Mouse (Mus musculus) midbrain, embryonic 12.5 days (tissue): Measurements from ENCODE around the gene Fbxl17. TPM values are rescaled to one million over a fixed set of nuclear protein-coding genes. Genes with fewer than 3 reads are reported as not detected.

Experiments used
- ATAC-seq: fragments of 200-750 bp; cut with Nextera tagmentation; 2 replicates; pipeline ENCODE4 v1.8.0; 2017; ENCODE audit warnings: low read depth, moderate TSS enrichment, moderate library complexity; ENCODE audit not compliant: low FRiP score
- H3K27ac ChIP-seq: fragments of 300-500 bp; sonication (generic); replicated peaks from 2 replicates; pipeline ENCODE4 v1.5.1; 2016; ENCODE audit warnings: mild to moderate bottlenecking
- H3K27me3 ChIP-seq: fragments of 300-500 bp; sonication (generic); 2 replicates; pipeline ENCODE4 v1.6.1; 2016; ENCODE audit warnings: mild to moderate bottlenecking
- H3K36me3 ChIP-seq: fragments of 300-500 bp; sonication (generic); 2 replicates; pipeline ENCODE4 v1.6.1; 2016
- H3K4me1 ChIP-seq: fragments of 300-500 bp; sonication (generic); 2 replicates; pipeline ENCODE4 v1.6.1; 2016
- H3K4me2 ChIP-seq: fragments of 300-500 bp; sonication (generic); replicated peaks from 2 replicates; pipeline ENCODE4 v1.6.1; 2016; ENCODE audit warnings: mild to moderate bottlenecking, moderate library complexity
- H3K4me3 ChIP-seq: fragments of 300-500 bp; sonication (generic); 2 replicates; pipeline ENCODE4 v1.5.1; 2016; ENCODE audit warnings: mild to moderate bottlenecking
- H3K9ac ChIP-seq: fragments of 300-500 bp; sonication (generic); replicated peaks from 2 replicates; pipeline ENCODE4 v1.6.1; 2016; ENCODE audit warnings: mild to moderate bottlenecking, moderate library complexity
- H3K9me3 ChIP-seq: fragments of 300-500 bp; sonication (generic); 2 replicates; pipeline ENCODE4 v1.6.1; 2016; ENCODE audit warnings: mild to moderate bottlenecking
- WGBS: fragments of 180-500 bp; shearing (Covaris S2); methylation state at CpG from one replicate; pipeline ENCODE4 v1.1.7; 2016; 5-methylcytosine and 5-hydroxymethylcytosine counted together
- polyA plus RNA-seq: library from polyadenylated mRNA; unstranded; fragments of >200 nt; fragmentation: Nextera tagmentation; extraction: Ambion mirVana; gene quantifications from 2 replicates; pipeline ENCODE4 v1.2.1, GENCODE M21; 2016

Fbxl17 gene
- polyA plus RNA-seq, 1 experiment from 2014 or later, result 37.1 TPM

- H3K9ac ChIP-seq, result no peak overlapping the region
- ATAC-seq, result no peak
- 94% methylated on average over 6 of the region's 6 CpGs for WGBS
Measured at GRCm38 (mm10) chr17:63419503-63419902, 80.3 kb downstream of the Fbxl17 start.

DNA sequence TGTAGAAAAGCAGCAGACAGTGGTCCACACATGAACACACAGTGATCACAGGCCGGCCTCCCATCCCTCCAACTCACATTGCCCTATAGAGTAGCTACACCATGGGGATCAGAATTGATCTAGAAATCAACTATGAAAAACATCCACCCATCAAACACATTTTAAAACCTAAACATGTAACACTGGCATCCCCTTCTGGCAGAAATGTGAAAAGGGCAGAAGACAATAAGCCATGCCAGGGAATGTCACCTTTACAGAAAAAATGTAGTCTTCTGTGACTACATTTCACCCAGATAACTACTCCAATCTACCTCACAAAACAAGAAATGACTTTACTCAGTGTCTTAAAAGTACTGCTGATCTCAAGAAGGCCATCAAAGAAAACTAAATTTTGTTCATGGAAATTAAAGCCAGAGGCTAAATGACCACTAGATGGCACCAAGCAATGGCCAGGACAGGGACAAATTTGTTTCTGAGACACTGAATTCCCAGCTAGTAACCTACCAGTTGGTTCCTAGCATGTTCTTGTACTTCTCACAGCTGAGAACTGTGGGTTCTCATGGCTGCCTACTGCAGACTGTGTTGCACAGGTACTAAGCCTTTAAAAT, 85.7 kb downstream of the Fbxl17 start:
- no peaks in the 10 kb centered on the region for H3K4me1 ChIP-seq
- no peak overlapping the region for H3K4me2 ChIP-seq
- no peak for ATAC-seq
- no peak overlapping the region for H3K27ac ChIP-seq
- no peaks in the 10 kb centered on the region for H3K27me3 ChIP-seq
- H3K9me3 ChIP-seq, result no peaks in the 10 kb centered on the region
- 85% methylated on average over 1 of the region's 1 CpGs for WGBS
- peaks cover 5% of the 10 kb centered on the region; the same call in 1 of the 2 replicates for H3K36me3 ChIP-seq
- no peak overlapping the region for H3K9ac ChIP-seq
- H3K4me3 ChIP-seq, result no peak overlapping the region

More at GRCm38 (mm10) chr17:63419503-63419902, 80.3 kb downstream of the Fbxl17 start:
- H3K27me3 ChIP-seq, result no peaks in the 10 kb centered on the region
- no peaks in the 10 kb centered on the region for H3K9me3 ChIP-seq
- H3K4me2 ChIP-seq, result no peak overlapping the region
- no peaks in the 10 kb centered on the region for H3K36me3 ChIP-seq
- no peaks in the 10 kb centered on the region for H3K4me1 ChIP-seq
- no peak overlapping the region for H3K27ac ChIP-seq
- no peak overlapping the region for H3K4me3 ChIP-seq

- no peaks in the 10 kb centered on the region for H3K9me3 ChIP-seq
- H3K4me2 ChIP-seq, result no peak overlapping the region
- H3K27me3 ChIP-seq, result no peaks in the 10 kb centered on the region
- H3K27ac ChIP-seq, result no peak overlapping the region
- no peak overlapping the region for H3K4me3 ChIP-seq
- H3K4me1 ChIP-seq, result no peaks in the 10 kb centered on the region
- no peak overlapping the region for H3K9ac ChIP-seq
- no peak for ATAC-seq
- H3K36me3 ChIP-seq, result peaks cover 5% of the 10 kb centered on the region; the same call in 1 of the 2 replicates
- 80% methylated on average over 3 of the region's 3 CpGs for WGBS
Measured at GRCm38 (mm10) chr17:63411564-63411963, 88.3 kb downstream of the Fbxl17 start.

DNA sequence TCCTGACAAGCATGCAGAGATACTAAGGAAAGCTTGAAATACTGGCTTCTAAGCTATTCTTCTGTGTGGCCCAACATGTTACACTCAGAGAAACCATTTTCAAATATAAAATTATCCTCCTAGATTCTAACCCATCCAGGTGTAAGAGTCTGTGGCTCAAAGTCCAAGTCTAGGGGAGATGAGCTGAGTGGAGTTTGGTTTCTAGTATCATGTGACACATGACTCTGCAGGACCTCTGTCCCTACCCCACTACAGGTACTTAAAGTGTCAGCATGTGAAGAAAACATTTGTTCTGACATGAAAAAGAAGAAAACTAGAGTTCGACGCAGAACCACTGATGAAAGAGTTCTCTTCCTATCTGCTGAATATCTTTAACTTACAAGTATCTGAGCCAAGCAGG, 89.7 kb downstream of the Fbxl17 start:
- ATAC-seq, result no peak
- Histone ChIP-seq H3K9ac (no peak overlapping the region), H3K4me2 (no peak overlapping the region), H3K4me3 (no peak overlapping the region), H3K9me3 (no peaks in the 10 kb centered on the region), H3K36me3 (peaks cover 5% of the 10 kb centered on the region; the same call in 1 of the 2 replicates), H3K27me3 (no peaks in the 10 kb centered on the region), H3K27ac (no peak overlapping the region), H3K4me1 (no peaks in the 10 kb centered on the region)
- 99% methylated on average over 2 of the region's 2 CpGs for WGBS

- 81% methylated on average over 4 of the region's 4 CpGs for WGBS
- H3K27me3 ChIP-seq, result no peaks in the 10 kb centered on the region
- no peak overlapping the region for H3K4me3 ChIP-seq
- no peak overlapping the region for H3K4me2 ChIP-seq
- no peaks in the 10 kb centered on the region for H3K36me3 ChIP-seq
- peaks cover 10% of the 10 kb centered on the region; the same call in 1 of the 2 replicates for H3K4me1 ChIP-seq
- no peak for ATAC-seq
- no peak overlapping the region for H3K9ac ChIP-seq
- no peak overlapping the region for H3K27ac ChIP-seq
- H3K9me3 ChIP-seq, result no peaks in the 10 kb centered on the region
Measured at GRCm38 (mm10) chr17:63405955-63406354, 93.9 kb downstream of the Fbxl17 start.

GRCm38 (mm10) chr17:63405471-63405870, 94.3 kb downstream of the Fbxl17 start:
- Histone ChIP-seq H3K36me3 (no peaks in the 10 kb centered on the region), H3K9ac (no peak overlapping the region), H3K4me2 (no peak overlapping the region), H3K9me3 (no peaks in the 10 kb centered on the region), H3K27ac (no peak overlapping the region), H3K4me3 (no peak overlapping the region), H3K27me3 (no peaks in the 10 kb centered on the region), H3K4me1 (peaks cover 10% of the 10 kb centered on the region; the same call in 1 of the 2 replicates)
- 85% methylated on average over 4 of the region's 4 CpGs for WGBS
- no peak for ATAC-seq

DNA sequence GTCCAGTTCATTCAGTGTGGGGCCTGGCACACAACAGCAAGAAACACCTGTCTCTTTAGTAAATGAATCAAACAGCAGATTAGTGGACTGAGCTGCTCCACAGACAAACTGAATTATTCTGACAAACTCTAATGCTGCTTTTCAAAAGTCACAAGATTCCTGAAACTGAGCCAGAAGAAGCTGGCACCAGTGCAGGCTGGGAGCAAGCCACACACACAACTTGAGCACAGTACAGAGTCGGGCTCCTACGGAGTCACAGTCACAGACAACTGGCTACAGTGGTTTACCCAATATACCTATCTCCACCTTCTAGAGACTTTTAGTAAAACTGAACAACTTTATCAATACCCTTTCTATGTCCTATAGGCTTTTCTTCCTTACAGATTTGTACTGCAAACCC, 94.8 kb downstream of the Fbxl17 start:
- Histone ChIP-seq H3K9ac (no peak overlapping the region), H3K36me3 (no peaks in the 10 kb centered on the region), H3K4me2 (no peak overlapping the region), H3K27ac (no peak overlapping the region), H3K4me3 (no peak overlapping the region), H3K9me3 (no peaks in the 10 kb centered on the region), H3K27me3 (no peaks in the 10 kb centered on the region), H3K4me1 (peaks cover 10% of the 10 kb centered on the region; the same call in 1 of the 2 replicates)
- 71% methylated on average over 2 of the region's 2 CpGs for WGBS
- ATAC-seq, result no peak

DNA sequence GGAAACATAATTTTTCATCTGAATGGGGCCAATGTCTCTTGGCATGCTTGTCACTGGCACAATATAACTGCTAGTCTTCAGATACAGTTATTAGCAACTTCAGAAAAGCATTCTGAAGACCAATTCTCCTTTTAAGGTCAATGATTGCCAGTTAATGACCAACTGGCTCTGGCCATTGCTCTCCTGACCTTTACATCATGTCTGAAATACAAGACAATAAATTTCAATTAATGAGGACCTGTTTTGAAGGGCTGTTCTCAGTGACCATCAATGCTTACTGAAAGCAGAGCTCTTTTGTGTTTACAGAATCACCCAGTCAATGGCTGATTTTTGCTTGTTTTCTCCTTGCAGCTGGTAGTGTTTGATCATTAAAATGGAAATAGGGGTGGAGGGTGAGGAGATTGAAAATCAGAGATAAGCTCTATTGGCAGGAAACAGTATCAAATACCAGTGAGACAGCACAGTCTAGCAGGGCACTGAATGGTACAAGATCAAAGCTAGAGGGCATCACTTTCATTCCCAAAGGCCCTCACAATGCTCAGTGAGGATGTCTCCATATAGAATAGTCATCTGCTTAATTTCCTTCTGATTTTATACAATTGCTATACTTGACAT, 95.9 kb downstream of the Fbxl17 start:
- H3K36me3 ChIP-seq, result no peaks in the 10 kb centered on the region
- no peak overlapping the region for H3K4me2 ChIP-seq
- no peak overlapping the region for H3K9ac ChIP-seq
- no peaks in the 10 kb centered on the region for H3K9me3 ChIP-seq
- H3K27me3 ChIP-seq, result no peaks in the 10 kb centered on the region
- H3K4me1 ChIP-seq, result peaks cover 10% of the 10 kb centered on the region; the same call in 1 of the 2 replicates
- no peak overlapping the region for H3K4me3 ChIP-seq
- H3K27ac ChIP-seq, result no peak overlapping the region
- ATAC-seq, result no peak

DNA sequence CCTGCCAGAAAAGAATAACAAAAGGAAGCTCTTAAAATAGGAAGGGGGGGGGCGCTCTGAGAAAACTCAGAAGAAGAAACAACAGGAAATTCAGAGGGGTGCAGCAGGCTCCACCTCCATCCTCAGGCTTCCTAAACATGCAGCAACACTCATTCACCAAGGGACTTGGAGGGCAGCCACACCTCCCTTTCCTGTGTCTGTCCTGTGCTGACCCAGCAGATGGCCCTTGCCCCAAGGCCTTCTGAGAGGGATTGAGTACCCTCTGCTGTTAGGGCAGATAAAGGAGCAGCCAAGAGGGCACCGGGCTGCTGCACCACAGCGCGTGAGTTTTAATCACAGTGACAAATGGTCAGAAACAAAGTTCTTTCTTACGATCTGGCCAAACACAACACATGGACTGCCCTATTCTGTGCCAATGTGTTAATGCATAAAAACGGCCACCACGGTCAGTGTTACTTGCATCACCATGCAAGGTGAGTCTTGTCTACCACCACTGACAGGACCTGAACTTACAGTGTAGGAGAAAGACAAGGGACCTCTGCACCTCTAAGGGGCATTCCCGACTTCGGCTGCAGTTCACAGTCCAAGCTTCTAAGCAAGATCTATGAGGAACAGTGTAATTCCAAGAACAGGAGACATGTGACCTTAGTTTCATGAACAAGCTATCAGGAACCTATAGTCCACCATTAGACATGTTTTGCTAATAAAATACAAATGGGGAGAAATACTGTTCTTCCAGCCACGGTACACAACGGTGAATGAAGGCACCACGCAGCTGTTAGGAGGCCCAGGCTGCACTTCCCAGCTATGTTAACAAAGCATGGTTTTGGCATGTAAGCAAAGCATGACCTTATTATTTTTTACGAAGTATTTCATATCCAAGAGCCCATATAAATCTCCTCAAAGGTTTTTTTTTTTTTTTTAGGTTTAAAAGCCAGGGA, 96.8 kb downstream of the Fbxl17 start:
- Histone ChIP-seq H3K4me3 (no peak overlapping the region), H3K27ac (no peak overlapping the region), H3K4me2 (no peak overlapping the region), H3K9ac (no peak overlapping the region), H3K36me3 (no peaks in the 10 kb centered on the region), H3K9me3 (no peaks in the 10 kb centered on the region), H3K4me1 (peaks cover 10% of the 10 kb centered on the region; the same call in 1 of the 2 replicates), H3K27me3 (no peaks in the 10 kb centered on the region)
- ATAC-seq, result no peak
- WGBS, result 87% methylated on average over 13 of the region's 13 CpGs

- WGBS, result 77% methylated on average over 3 of the region's 3 CpGs
- Histone ChIP-seq H3K36me3 (no peaks in the 10 kb centered on the region), H3K4me3 (no peak overlapping the region), H3K9ac (no peak overlapping the region), H3K9me3 (no peaks in the 10 kb centered on the region), H3K4me2 (no peak overlapping the region), H3K4me1 (peaks cover 10% of the 10 kb centered on the region; the same call in 1 of the 2 replicates), H3K27me3 (no peaks in the 10 kb centered on the region), H3K27ac (no peak overlapping the region)
- ATAC-seq, result no peak
Measured at GRCm38 (mm10) chr17:63402170-63402569, 97.6 kb downstream of the Fbxl17 start.

GRCm38 (mm10) chr17:63400640-63401039, 99.2 kb downstream of the Fbxl17 start:
- Histone ChIP-seq H3K4me1 (peaks cover 10% of the 10 kb centered on the region; the same call in 1 of the 2 replicates), H3K4me2 (no peak overlapping the region), H3K27me3 (no peaks in the 10 kb centered on the region), H3K9me3 (no peaks in the 10 kb centered on the region), H3K4me3 (no peak overlapping the region), H3K36me3 (no peaks in the 10 kb centered on the region), H3K27ac (no peak overlapping the region), H3K9ac (no peak overlapping the region)
- WGBS, result 78% methylated on average over 5 of the region's 5 CpGs
- no peak for ATAC-seq

DNA sequence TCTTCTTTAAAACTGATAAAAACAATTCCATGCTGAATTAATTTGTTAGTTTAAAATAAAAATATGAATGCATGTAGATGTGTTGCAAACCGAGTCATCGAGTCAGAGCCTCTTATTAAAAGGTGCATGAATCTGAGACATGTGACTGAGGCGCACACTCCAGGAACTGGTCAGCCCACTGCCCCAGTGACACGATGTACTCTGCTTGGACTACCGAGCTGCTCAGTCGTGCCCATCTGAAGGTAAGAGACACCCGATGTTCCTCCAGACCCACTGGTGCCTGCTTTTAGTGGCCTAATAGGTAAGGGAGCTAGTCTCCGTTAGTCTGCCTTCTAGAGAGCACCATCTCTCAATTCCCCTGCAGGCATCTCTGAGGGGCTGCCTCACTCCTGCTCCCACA, 100.0 kb downstream of the Fbxl17 start:
- no peaks in the 10 kb centered on the region for H3K36me3 ChIP-seq
- no peak for ATAC-seq
- no peak overlapping the region for H3K4me3 ChIP-seq
- WGBS, result 92% methylated on average over 8 of the region's 8 CpGs
- H3K4me2 ChIP-seq, result no peak overlapping the region
- no peak overlapping the region for H3K9ac ChIP-seq
- no peak overlapping the region for H3K27ac ChIP-seq
- H3K27me3 ChIP-seq, result no peaks in the 10 kb centered on the region
- H3K4me1 ChIP-seq, result peaks cover 7% of the 10 kb centered on the region; the same call in 1 of the 2 replicates
- no peaks in the 10 kb centered on the region for H3K9me3 ChIP-seq
